Mouse (Mus musculus): ENCODE data around the gene C2. TPM values are rescaled to one million over a fixed set of nuclear protein-coding genes. Genes with fewer than 3 reads are reported as not detected.
A peak's percentile ranks its signal among the peaks of the same experiment; 100 is the strongest.

The C2 gene
- polyA plus RNA-seq, 1 experiment from 2014 or later = 3.2 TPM

DNA sequence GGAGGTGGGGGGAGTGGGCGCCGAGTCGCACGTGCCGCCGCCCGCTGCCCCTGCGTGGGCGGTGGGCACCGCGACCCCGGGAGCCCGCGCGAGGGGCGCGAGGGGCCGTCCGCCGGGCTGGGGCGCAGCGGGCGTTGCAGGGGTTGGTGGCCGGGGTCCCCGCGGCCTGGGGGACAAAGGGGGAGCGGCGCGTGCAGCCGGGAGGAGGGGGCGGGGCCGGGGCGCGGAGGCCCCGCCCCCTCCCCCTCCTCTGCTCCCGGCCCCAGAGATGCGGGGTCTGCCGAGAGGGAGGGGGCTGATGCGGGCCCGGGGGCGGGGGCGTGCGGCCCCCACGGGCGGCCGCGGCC is 614 bp upstream of the C2 start:
- peak; percentile 15; the same call in 1 of the 2 replicates for ATAC-seq (ENCODE audit: low read depth)
- Histone ChIP-seq H3K27ac (ENCODE audit: low read length) (peak overlapping the region; percentile 99), H3K27me3 (ENCODE audit: control insufficient read depth, insufficient read depth, low read depth, low read length) (no peaks in the 10 kb centered on the region), H3K9ac (ENCODE audit: low read length) (peak overlapping the region; percentile 97), H3K36me3 (ENCODE audit: control insufficient read depth, insufficient read depth, low read length) (peaks cover 20% of the 10 kb centered on the region), H3K4me1 (replicated peaks; ENCODE audit: control insufficient read depth, insufficient read depth, low read length) (peaks cover 27% of the 10 kb centered on the region), H3K4me2 (ENCODE audit: low read depth, low read length) (peak overlapping the region; percentile 72), H3K9me3 (ENCODE audit: control insufficient read depth, low read length) (no peaks in the 10 kb centered on the region), H3K4me3 (ENCODE audit: low read length) (peak overlapping the region; percentile 90)
- WGBS = 0% methylated on average over 1 of the region's 47 CpGs

DNA sequence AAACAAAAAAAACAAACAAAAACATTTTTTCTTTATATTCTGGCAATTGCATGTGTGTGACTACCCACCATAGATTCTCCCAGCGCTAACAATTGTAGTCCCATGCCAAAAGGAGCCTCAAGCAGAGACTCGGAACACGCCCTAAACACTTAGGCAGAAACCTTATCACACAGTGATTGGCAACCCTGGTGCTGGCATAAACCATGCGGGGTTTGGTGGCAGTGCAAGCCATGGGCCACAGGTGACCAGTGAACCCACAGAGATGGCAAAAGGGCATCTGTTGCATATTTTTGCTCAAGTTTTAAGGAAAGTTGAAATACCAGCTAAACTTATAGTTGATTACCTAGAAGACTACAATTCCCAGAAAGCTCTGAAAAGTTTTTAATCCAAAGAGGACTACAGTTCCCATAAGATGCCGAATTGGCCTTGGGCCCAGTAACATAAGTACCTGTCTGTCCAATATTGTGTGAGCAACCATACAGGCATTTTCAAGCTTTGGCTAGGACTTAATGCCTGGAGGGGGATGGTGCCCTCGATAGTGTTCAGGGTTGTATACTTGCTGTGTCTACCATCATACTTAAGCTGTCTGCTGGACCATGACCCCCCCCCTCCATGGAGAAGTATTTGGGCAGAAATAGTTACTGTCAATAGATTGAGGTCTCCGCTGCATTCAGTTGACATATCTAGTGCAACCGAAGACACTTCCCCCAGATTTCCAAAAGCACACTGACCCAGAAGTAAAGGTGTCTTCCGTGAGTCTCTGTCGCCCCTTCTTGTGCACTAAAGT is 499 bp downstream of the C2 start:
- H3K9me3 ChIP-seq (ENCODE audit: control insufficient read depth, low read length) = no peaks in the 10 kb centered on the region
- no peaks in the 10 kb centered on the region for H3K27me3 ChIP-seq (ENCODE audit: control insufficient read depth, insufficient read depth, low read depth, low read length)
- H3K9ac ChIP-seq (ENCODE audit: low read length) = peak overlapping the region; percentile 97
- peak overlapping the region; percentile 72 for H3K4me2 ChIP-seq (ENCODE audit: low read depth, low read length)
- peak overlapping the region; percentile 90 for H3K4me3 ChIP-seq (ENCODE audit: low read length)
- WGBS = 14% methylated on average over 10 of the region's 10 CpGs
- ATAC-seq (ENCODE audit: low read depth) = no peak
- peaks cover 30% of the 10 kb centered on the region for H3K4me1 ChIP-seq (replicated peaks; ENCODE audit: control insufficient read depth, insufficient read depth, low read length)
- H3K36me3 ChIP-seq (ENCODE audit: control insufficient read depth, insufficient read depth, low read length) = peaks cover 9% of the 10 kb centered on the region
- H3K27ac ChIP-seq (ENCODE audit: low read length) = peak overlapping the region; percentile 99

DNA sequence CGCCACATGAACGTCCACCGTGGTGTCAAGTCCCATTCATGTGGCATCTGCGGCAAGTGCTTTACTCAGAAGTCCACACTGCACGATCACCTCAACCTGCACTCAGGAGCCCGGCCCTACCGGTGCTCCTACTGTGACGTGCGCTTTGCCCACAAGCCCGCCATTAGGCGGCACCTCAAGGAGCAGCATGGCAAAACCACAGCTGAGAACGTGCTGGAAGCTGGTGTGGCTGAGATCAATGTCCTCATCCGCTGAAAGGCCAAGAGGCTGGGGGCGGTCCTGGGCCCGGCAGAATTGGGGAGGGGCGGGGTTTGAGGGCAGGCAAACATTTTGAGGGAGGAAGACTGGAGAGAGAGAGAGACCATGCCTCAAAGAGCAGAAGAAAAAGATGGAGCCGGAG is 1.7 kb downstream of the C2 start:
- peaks cover 30% of the 10 kb centered on the region for H3K4me1 ChIP-seq (replicated peaks; ENCODE audit: control insufficient read depth, insufficient read depth, low read length)
- 78% methylated on average over 17 of the region's 17 CpGs for whole genome bisulfite sequencing
- no peaks in the 10 kb centered on the region for H3K9me3 ChIP-seq (ENCODE audit: control insufficient read depth, low read length)
- H3K27ac ChIP-seq (ENCODE audit: low read length) = no peak overlapping the region
- H3K27me3 ChIP-seq (ENCODE audit: control insufficient read depth, insufficient read depth, low read depth, low read length) = no peaks in the 10 kb centered on the region
- no peak for ATAC-seq (ENCODE audit: low read depth)
- peaks cover 8% of the 10 kb centered on the region for H3K36me3 ChIP-seq (ENCODE audit: control insufficient read depth, insufficient read depth, low read length)
- no peak overlapping the region for H3K4me2 ChIP-seq (ENCODE audit: low read depth, low read length)
- no peak overlapping the region for H3K9ac ChIP-seq (ENCODE audit: low read length)
- no peak overlapping the region for H3K4me3 ChIP-seq (ENCODE audit: low read length)

DNA sequence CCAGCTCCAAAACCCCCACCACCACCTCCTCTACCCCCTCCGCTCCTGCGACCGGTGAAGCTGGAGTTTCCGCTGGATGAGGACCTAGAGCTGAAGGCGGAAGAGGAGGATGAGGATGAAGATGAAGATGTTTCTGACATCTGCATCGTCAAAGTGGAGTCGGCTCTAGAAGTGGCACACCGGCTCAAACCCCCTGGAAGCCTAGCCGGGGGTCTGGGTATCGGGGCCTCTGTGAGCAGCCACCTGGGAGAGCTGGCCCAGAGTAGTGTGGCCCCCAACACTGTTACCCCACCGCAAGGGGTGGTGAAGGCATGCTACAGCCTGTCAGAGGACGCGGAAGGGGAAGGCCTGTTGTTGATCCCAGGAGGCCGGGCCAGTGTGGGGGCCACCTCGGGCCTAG is 2.3 kb downstream of the C2 start:
- ATAC-seq (ENCODE audit: low read depth) = no peak
- WGBS = 92% methylated on average over 15 of the region's 15 CpGs
- H3K9ac ChIP-seq (ENCODE audit: low read length) = peak overlapping the region; percentile 35; the same call in 1 of the 2 replicates
- H3K27me3 ChIP-seq (ENCODE audit: control insufficient read depth, insufficient read depth, low read depth, low read length) = no peaks in the 10 kb centered on the region
- peaks cover 8% of the 10 kb centered on the region for H3K36me3 ChIP-seq (ENCODE audit: control insufficient read depth, insufficient read depth, low read length)
- no peaks in the 10 kb centered on the region for H3K9me3 ChIP-seq (ENCODE audit: control insufficient read depth, low read length)
- no peak overlapping the region; the same call in 1 of the 2 replicates for H3K27ac ChIP-seq (ENCODE audit: low read length)
- H3K4me3 ChIP-seq (ENCODE audit: low read length) = peak overlapping the region; percentile 71; the same call in 1 of the 2 replicates
- H3K4me1 ChIP-seq (replicated peaks; ENCODE audit: control insufficient read depth, insufficient read depth, low read length) = peaks cover 30% of the 10 kb centered on the region
- H3K4me2 ChIP-seq (ENCODE audit: low read depth, low read length) = peak overlapping the region; percentile 84; the same call in 1 of the 2 replicates

DNA sequence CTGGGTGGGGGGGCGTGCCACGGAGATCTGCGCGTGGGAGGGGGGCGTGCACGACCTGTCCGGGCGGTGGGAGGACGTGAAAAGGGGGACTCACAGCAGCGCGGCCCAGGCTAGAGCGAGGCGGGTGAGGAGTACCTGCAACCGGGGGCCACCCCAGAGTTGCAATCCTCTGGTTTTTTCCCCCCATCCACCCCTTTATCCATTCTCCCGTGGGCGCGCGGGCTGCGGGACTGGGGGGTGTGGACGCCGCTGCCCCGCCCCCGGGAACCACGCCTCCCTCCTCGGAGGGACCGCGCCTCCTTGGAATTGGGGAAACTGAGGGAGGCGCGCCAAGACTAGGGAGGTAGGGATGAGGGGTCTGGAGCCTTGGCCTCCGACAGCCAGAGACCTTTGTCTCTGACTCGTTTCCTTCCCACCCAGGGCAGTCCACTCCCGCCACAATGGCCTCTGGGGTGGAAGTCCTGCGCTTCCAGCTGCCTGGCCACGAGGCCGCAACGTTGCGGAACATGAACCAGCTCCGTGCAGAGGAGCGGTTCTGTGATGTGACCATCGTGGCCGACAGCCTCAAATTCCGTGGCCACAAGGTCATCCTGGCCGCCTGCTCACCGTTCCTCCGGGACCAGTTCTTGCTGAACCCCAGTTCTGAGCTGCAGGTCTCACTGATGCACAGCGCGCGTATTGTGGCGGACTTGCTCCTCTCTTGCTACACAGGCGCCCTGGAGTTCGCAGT is 3.1 kb downstream of the C2 start:
- 6% methylated on average over 42 of the region's 51 CpGs for WGBS
- peaks cover 8% of the 10 kb centered on the region for H3K36me3 ChIP-seq (ENCODE audit: control insufficient read depth, insufficient read depth, low read length)
- H3K9me3 ChIP-seq (ENCODE audit: control insufficient read depth, low read length) = no peaks in the 10 kb centered on the region
- peak overlapping the region; percentile 71 for H3K4me3 ChIP-seq (ENCODE audit: low read length)
- H3K4me1 ChIP-seq (replicated peaks; ENCODE audit: control insufficient read depth, insufficient read depth, low read length) = peaks cover 26% of the 10 kb centered on the region
- peak overlapping the region; percentile 87 for H3K9ac ChIP-seq (ENCODE audit: low read length)
- H3K27me3 ChIP-seq (ENCODE audit: control insufficient read depth, insufficient read depth, low read depth, low read length) = no peaks in the 10 kb centered on the region
- ATAC-seq (ENCODE audit: low read depth) = peak; percentile 8; the same call in 1 of the 2 replicates
- peak overlapping the region; percentile 92 for H3K27ac ChIP-seq (ENCODE audit: low read length)
- H3K4me2 ChIP-seq (ENCODE audit: low read depth, low read length) = peak overlapping the region; percentile 84

DNA sequence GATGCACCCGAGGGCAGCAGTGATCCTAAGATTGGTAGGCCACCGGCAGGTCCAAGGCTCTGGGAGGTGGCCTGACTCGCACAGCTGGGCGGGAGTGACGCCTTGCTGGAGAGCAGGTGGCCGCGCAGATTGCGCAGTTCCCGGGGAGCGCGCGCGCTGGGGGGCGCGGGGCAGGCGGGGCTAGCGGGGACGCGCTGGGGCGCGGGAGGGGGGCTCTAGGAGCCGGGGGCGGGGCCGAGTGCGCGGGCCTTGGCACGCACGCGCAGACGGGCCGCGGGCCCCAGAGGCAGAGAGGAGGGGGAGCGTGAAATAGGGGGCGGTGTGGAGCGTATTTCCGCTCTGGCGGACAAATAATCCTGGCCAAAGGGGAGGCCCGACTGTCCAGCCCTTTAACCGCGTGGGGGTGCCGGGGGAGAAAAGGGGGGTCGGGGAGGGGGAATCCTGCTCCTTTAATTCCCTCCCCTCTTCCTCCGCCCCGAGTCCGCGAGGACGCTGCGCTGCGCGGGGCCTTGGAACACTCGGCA is 3.9 kb downstream of the C2 start:
- under 1% methylated on average over 24 of the region's 51 CpGs for WGBS
- H3K4me2 ChIP-seq (ENCODE audit: low read depth, low read length) = peak overlapping the region; percentile 84
- ATAC-seq (ENCODE audit: low read depth) = peak; percentile 93
- no peaks in the 10 kb centered on the region for H3K9me3 ChIP-seq (ENCODE audit: control insufficient read depth, low read length)
- H3K27ac ChIP-seq (ENCODE audit: low read length) = peak overlapping the region; percentile 92
- peak overlapping the region; percentile 87 for H3K9ac ChIP-seq (ENCODE audit: low read length)
- peaks cover 8% of the 10 kb centered on the region for H3K36me3 ChIP-seq (ENCODE audit: control insufficient read depth, insufficient read depth, low read length)
- peaks cover 26% of the 10 kb centered on the region for H3K4me1 ChIP-seq (replicated peaks; ENCODE audit: control insufficient read depth, insufficient read depth, low read length)
- peak overlapping the region; percentile 71 for H3K4me3 ChIP-seq (ENCODE audit: low read length)
- no peaks in the 10 kb centered on the region for H3K27me3 ChIP-seq (ENCODE audit: control insufficient read depth, insufficient read depth, low read depth, low read length)

DNA sequence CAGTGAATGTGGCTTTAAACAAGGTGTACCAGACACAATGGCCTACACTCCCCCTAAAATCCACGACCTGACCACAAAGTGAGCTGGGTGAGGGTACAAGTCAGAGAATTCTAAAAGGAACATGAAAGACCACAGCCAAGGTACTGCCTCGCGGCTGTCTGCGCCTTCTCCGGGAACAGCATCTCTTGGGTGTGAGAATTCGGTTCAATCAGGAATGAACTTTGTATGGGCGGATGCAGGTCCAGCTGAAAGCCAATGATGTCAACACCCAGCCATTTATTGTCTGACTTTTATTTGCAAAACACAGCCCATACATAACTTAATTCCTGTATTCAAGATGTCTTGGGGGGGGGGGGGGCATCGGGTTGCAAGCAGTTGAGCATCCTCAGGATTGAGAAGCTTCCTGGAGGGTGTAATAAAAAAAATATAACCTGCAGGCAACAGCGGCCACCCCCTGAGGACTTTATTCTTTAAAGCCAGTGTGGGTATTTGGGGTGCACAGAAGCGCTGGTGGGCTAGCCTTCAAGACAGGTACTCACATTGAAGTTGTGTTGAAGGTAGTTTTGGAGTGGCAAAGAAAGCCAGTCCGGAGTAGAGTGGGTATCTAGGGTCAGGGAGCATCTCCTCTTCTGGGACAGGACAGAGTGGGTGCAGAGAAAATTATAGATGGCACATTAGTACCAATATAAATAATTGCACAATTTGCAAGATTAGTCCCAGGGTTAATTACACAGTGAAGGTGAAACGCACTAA is 4.8 kb downstream of the C2 start:
- 74% methylated on average over 12 of the region's 12 CpGs for WGBS
- Histone ChIP-seq H3K27ac (ENCODE audit: low read length) (peak overlapping the region; percentile 53; the same call in 1 of the 2 replicates), H3K4me1 (replicated peaks; ENCODE audit: control insufficient read depth, insufficient read depth, low read length) (peaks cover 26% of the 10 kb centered on the region), H3K36me3 (ENCODE audit: control insufficient read depth, insufficient read depth, low read length) (peaks cover 8% of the 10 kb centered on the region), H3K4me3 (ENCODE audit: low read length) (peak overlapping the region; percentile 71), H3K9ac (ENCODE audit: low read length) (peak overlapping the region; percentile 70), H3K27me3 (ENCODE audit: control insufficient read depth, insufficient read depth, low read depth, low read length) (no peaks in the 10 kb centered on the region), H3K4me2 (ENCODE audit: low read depth, low read length) (peak overlapping the region; percentile 78), H3K9me3 (ENCODE audit: control insufficient read depth, low read length) (no peaks in the 10 kb centered on the region)
- no peak for ATAC-seq (ENCODE audit: low read depth)

DNA sequence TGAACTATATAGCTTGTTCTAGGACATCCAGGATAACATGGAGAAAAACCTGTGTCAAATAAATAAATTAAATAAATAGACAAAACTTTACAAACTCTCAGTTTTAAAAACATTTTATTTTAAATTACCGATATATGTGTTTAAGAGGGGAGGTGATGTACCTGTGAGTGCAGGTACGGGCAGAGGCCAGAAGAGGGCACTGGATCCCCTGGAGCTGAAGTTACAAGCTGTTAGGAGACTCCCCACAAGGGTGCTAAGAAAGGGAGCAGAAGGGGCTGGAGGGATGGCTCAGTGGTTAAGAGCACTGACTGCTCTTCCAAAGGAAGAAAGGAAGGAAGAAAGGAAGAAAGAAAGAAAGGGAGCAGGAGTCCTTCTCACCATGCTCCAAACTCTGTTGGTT is 6.7 kb downstream of the C2 start:
- 89% methylated on average over 2 of the region's 2 CpGs for WGBS
- Histone ChIP-seq H3K9me3 (ENCODE audit: control insufficient read depth, low read length) (no peaks in the 10 kb centered on the region), H3K27ac (ENCODE audit: low read length) (no peak overlapping the region), H3K9ac (ENCODE audit: low read length) (no peak overlapping the region), H3K36me3 (ENCODE audit: control insufficient read depth, insufficient read depth, low read length) (peaks cover 7% of the 10 kb centered on the region), H3K4me2 (ENCODE audit: low read depth, low read length) (no peak overlapping the region), H3K27me3 (ENCODE audit: control insufficient read depth, insufficient read depth, low read depth, low read length) (no peaks in the 10 kb centered on the region), H3K4me3 (ENCODE audit: low read length) (no peak overlapping the region), H3K4me1 (replicated peaks; ENCODE audit: control insufficient read depth, insufficient read depth, low read length) (peaks cover 16% of the 10 kb centered on the region)
- no peak for ATAC-seq (ENCODE audit: low read depth)
